Mouse (Mus musculus) brain, embryonic 14.5 days (tissue): ENCODE measurements around the gene Lce6a. TPM values are rescaled to one million over a fixed set of nuclear protein-coding genes. Genes with fewer than 3 reads are reported as not detected.

Experiments
- DNase-seq: peaks from one replicate; pipeline ENCODE4 v3.0.0-alpha.2; 2011; ENCODE audit warnings: low read depth
- CTCF ChIP-seq: fragments of 200-500 bp; IDR thresholded peaks from 2 replicates; pipeline ENCODE4 v1.5.1; 2012; ENCODE audit warnings: inconsistent platforms, mild to moderate bottlenecking, moderate library complexity, borderline replicate concordance; ENCODE audit not compliant: insufficient read depth, insufficient read length; ENCODE audit errors: extremely low read depth
- POLR2A ChIP-seq: fragments of 200-500 bp; IDR thresholded peaks from 2 replicates; pipeline ENCODE4 v1.6.1; 2012; ENCODE audit warnings: mild to moderate bottlenecking, inconsistent platforms, borderline replicate concordance; ENCODE audit not compliant: poor library complexity, insufficient read depth, insufficient read length, severe bottlenecking; ENCODE audit errors: extremely low read depth
- polyA plus RNA-seq: library from polyadenylated mRNA; depleted of rRNA; stranded (reverse); fragments of >200 nt; gene quantifications from 2 replicates; pipeline ENCODE4 v1.2.3, GENCODE M21; 2012; rRNA removed

The Lce6a gene
- polyA plus RNA-seq, result not detected in 2 replicates

DNA sequence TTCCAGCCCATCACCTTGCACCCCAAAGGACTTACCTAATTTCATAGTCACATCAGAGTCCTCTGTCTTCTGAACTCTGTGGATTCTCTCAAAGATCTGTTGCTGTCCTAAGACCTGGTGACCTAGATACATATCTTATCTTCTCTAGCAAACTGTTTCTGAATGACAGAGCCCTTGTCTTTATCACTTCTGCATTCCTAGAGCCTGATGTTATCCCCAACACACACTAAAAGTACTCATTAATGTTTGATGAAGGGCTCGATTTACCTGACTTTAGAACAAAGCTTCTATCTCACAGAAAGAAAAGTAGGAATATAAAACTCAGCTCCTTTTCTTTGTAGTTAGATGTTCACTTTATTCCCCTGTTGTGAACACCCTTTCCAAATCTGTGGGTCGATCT lies at the start of gene Lce6a:
TSS of gene Lce6a (minus strand) at position 101 of the 400 bp plus-strand sequence.
- TF ChIP-seq CTCF (no peak), POLR2A (no peak)
- no peak for DNase-seq

- no peak for TF ChIP-seq CTCF
- TF ChIP-seq POLR2A, result no peak
- no peak for DNase-seq
Observed at GRCm38 (mm10) chr3:92670215-92670614, 48.8 kb upstream of the Lce6a start, which contains the start of gene Lce1a2. Gene Lce1a2 (minus strand): TSS chr3:92670315.

GRCm38 (mm10) chr3:92656826-92657225 lies 35.4 kb upstream of the Lce6a start, which contains the start of gene Lce1b:
Gene Lce1b (minus strand): TSS chr3:92656926.
- TF ChIP-seq CTCF (no peak), POLR2A (no peak)

GRCm38 (mm10) chr3:92648207-92648606 lies 26.7 kb upstream of the Lce6a start, which contains the start of gene Lce1a1:
Gene Lce1a1 (minus strand): TSS chr3:92648307.
- no peak for DNase-seq
- TF ChIP-seq CTCF, result no peak
- TF ChIP-seq POLR2A, result no peak

More at GRCm38 (mm10) chr3:92656826-92657225, 35.4 kb upstream of the Lce6a start, which contains the start of gene Lce1b:
- no peak for DNase-seq

- no peak for DNase-seq
- TF ChIP-seq CTCF (no peak), POLR2A (no peak)
Observed at GRCm38 (mm10) chr3:92639854-92640253, 18.4 kb upstream of the Lce6a start.

DNA sequence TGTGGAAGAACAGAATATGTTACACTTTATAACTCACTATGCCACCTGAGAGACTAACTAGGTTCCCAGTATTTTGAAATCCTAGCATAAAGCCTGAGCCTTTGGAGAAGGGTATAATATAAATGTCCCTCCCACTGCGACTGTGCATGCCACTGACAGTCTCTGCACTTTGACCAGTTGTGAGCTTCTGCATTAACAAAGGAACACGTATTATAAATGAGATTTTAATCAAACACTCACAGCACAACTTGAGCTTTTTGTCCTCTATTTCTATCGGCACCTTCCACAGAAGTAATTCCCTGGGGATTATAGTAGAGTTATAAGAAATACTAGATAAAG lies 17.2 kb upstream of the Lce6a start:
- no peak for TF ChIP-seq POLR2A
- TF ChIP-seq CTCF, result no peak
- peak; percentile 1 for DNase-seq

DNA sequence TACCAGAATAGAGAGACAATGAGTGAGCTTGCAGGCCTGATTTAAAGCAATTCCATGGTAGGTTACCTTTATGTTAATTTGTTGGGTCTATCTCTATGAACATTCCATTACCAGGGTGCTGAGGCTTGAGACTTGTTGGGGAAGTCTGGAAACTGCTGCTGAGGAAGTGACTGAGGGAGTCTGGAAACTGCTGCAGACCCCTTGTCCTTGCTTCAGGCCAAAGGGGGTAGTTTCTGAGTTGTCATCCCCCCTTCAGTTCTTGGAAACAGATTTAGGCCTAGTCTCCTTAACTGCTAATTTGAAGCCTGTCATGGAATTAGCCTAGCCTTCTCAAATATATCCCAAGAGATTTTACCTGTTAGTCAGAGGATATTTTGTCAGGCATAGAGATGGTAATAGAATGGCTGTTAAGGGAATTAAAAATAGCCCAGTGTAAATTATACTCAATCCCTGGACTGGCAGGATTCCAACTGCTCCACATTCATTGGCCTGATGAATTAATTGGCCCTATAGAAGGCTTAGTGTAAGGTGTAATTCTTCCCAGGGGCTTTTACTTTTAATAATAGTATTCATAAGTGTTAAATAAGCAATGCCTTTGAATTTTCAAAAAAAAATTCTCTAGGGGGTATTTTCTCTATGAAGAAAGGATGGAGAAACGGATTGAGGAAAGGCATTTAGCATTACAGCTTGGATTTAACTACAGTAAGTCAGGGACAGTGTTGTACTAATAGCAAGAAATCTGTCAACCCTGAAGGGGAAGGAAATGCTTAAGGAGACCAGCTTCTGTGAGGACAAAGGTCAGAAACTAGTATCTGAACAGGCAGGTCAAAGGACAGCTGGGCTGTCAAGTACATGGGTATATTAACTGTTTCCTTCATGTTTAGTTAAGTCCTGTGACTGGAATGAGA lies 16.5 kb upstream of the Lce6a start:
- peak; percentile 80 for DNase-seq
- TF ChIP-seq CTCF, result no peak
- no peak for TF ChIP-seq POLR2A

DNA sequence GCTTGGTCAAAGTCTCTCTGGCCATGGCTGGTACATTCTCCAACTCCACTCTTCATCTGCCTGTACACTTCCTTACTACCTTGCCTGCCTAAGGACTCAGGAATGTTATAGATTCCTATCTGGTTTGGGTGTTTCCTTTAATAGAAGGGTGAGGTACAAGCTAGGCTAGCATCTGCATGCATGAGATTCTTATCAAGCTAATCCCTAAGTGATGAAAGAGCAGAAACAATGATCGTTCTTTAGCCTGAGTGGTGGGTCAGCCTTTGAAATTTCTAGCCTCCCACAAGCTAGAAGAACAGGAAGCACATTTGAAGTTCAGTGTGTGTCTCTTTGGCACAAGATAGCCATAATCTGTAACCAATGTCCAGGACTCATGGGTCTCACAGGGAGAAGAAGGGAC lies 11.7 kb downstream of the Lce6a start:
- DNase-seq, result no peak
- TF ChIP-seq CTCF, result no peak
- TF ChIP-seq POLR2A, result no peak

DNA sequence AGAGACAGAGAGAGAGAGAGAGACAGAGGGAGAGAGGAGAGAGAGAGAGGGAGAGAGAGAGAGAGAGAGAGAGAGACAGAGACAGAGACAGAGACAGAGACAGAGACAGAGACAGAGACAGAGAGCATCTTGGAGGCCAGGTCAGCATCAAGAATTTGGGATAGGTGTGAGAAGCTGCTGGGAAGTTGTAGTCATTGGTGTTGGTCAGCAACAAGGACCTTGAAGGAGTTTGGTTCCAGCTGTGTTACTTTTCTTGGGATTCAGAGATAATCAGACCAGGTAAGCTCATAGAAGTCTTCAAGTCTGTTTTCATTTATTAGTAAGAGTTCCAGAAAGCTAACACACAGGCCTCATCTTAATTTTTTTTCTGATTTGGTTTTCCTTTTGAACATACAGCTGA lies 14.1 kb downstream of the Lce6a start, which contains the start of gene 2210017I01Rik:
TSS of gene 2210017I01Rik (minus strand) at position 101 of the 400 bp plus-strand sequence.
- no peak for DNase-seq
- TF ChIP-seq POLR2A, result no peak
- TF ChIP-seq CTCF, result no peak

DNA sequence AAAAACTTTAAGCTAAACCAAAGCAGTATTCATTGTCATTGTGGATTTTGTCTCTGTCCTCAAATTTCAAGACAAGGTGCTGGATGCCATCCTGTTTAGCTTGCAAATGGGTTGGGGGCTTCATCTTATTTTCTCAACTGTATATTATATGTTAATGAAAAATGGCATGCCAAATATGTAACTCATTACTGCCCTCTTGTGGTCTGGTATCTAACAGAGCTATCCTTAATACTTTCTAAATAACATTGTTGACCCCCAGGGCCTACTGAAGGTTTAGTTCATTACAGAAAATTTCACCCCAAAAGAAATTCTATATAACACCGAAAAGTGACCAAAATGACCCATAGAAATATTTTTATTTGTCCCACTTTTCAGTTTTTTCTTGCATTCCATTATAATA lies 19.3 kb downstream of the Lce6a start:
- DNase-seq, result peak; percentile 31
- no peak for TF ChIP-seq POLR2A
- TF ChIP-seq CTCF, result no peak

DNA sequence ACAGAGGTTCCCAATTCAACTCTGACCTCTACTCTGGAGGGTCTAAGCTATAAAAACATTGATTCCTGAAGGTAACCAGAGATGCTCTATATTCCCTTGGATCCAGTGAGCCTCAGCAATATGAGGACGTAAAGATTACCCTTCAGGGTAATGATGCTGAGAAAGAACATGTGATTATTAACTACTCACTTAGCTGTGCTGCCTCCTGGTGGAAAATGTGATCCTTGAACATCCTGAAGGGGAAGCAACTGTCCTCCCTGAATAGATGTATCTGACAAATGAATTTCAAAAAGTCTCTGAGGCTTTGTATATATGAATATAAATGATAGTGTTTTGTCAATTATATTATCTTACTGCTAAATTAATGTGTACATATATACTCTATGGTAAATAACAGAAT lies 21.0 kb downstream of the Lce6a start:
- DNase-seq, result no peak
- TF ChIP-seq POLR2A, result no peak
- no peak for TF ChIP-seq CTCF

GRCm38 (mm10) chr3:92599973-92600372 lies 21.5 kb downstream of the Lce6a start:
- no peak for DNase-seq
- no peak for TF ChIP-seq POLR2A
- TF ChIP-seq CTCF, result no peak

- TF ChIP-seq POLR2A (no peak), CTCF (no peak)
- no peak for DNase-seq
Observed at GRCm38 (mm10) chr3:92598429-92598828, 23.0 kb downstream of the Lce6a start.
